Mouse (Mus musculus): ENCODE results near the gene Pdcl2.

Pdcl2 gene

GRCm38 (mm10) chr5:76303745-76304451 lies 27.1 kb downstream of the Pdcl2 start:
- DNase-seq (ENCODE audit: low spot score): peak; percentile 80

- DNase-seq (ENCODE audit: low spot score): no peak
Measured at GRCm38 (mm10) chr5:76303379-76303744, 27.6 kb downstream of the Pdcl2 start.

GRCm38 (mm10) chr5:76302009-76302408 lies 28.9 kb downstream of the Pdcl2 start:
- DNase-seq (ENCODE audit: low spot score): no peak

- DNase-seq (ENCODE audit: low spot score): no peak
Measured at GRCm38 (mm10) chr5:76289234-76289691, 41.7 kb downstream of the Pdcl2 start.

- no peak for DNase-seq (ENCODE audit: low spot score)
Measured at GRCm38 (mm10) chr5:76288256-76288655, 42.7 kb downstream of the Pdcl2 start.

- DNase-seq (ENCODE audit: low spot score): no peak
Measured at GRCm38 (mm10) chr5:76287062-76287461, 43.9 kb downstream of the Pdcl2 start.

GRCm38 (mm10) chr5:76285699-76286098 lies 45.3 kb downstream of the Pdcl2 start:
- DNase-seq (ENCODE audit: low spot score): no peak

GRCm38 (mm10) chr5:76283890-76284289 lies 47.1 kb downstream of the Pdcl2 start:
- no peak for DNase-seq (ENCODE audit: low spot score)

GRCm38 (mm10) chr5:76274977-76275376 lies 56.0 kb downstream of the Pdcl2 start:
- no peak for DNase-seq (ENCODE audit: low spot score)
